Mouse (Mus musculus): Measurements from ENCODE around the gene Mrpl33. TPM values are rescaled to one million over a fixed set of nuclear protein-coding genes. Genes with fewer than 3 reads are reported as not detected.

Mrpl33 gene
- 100 to 1,000 TPM; 355 to 356 TPM for total RNA-seq (2023)

GRCm38 (mm10) chr5:31596481-31597429, at the start of gene Mrpl33:
Gene Mrpl33 (plus strand): TSS chr5:31596935.

GRCm38 (mm10) chr5:31696971-31697643, 100.4 kb downstream of the Mrpl33 start, which contains the start of gene Rbks:
Gene Rbks (minus strand): TSS chr5:31697627.

GRCm38 (mm10) chr5:31697644-31698296, 101.0 kb downstream of the Mrpl33 start, which contains the start of gene Babam2:
Gene Babam2 (plus strand): TSS chr5:31697684.

Other genes starting within 250 kb of the Mrpl33 start
- gene Zfp512, start 144.5 kb upstream of the Mrpl33 start, total RNA-seq (2023), result 10 to 100 TPM; 18.2 to 18.9 TPM
- gene 4930548H24Rik, start 111.2 kb upstream of the Mrpl33 start, total RNA-seq (2023), result under 1 TPM; 0.28 to 0.79 TPM
- gene Gpn1, start 102.2 kb upstream of the Mrpl33 start, total RNA-seq (2023), result 10 to 100 TPM; 36.3 to 41.1 TPM
- gene Slc4a1ap, start 69.9 kb upstream of the Mrpl33 start, total RNA-seq (2023), result 10 to 100 TPM; 23.6 to 26.1 TPM
- 10 to 100 TPM in 1 of 2 experiments, 1 to 10 TPM in 1; 9.6 to 10.5 TPM for gene Supt7l, start 69.1 kb upstream of the Mrpl33 start, total RNA-seq (2023)
- 10 to 100 TPM; 15.2 to 20.0 TPM for gene Rbks, start 100.7 kb downstream of the Mrpl33 start, total RNA-seq (2023)
- 10 to 100 TPM; 48.6 to 59.6 TPM for gene Babam2, start 100.7 kb downstream of the Mrpl33 start, total RNA-seq (2023)

Measured in neutrophil, adult 83 days (primary cell).